Mouse (Mus musculus) thymus, adult 2 months (tissue): ENCODE results near the gene Ctsc.

Experiments used
- CTCF ChIP-seq: fragments of 200-500 bp; IDR thresholded peaks from 2 replicates; pipeline ENCODE4 v1.5.1; 2012; ENCODE audit warnings: mild to moderate bottlenecking, control low read depth, low read length, moderate library complexity, borderline replicate concordance; ENCODE audit not compliant: control insufficient read depth, poor library complexity, insufficient read depth; ENCODE audit errors: extremely low read depth
- POLR2A ChIP-seq: fragments of 200-500 bp; IDR thresholded peaks from 2 replicates; pipeline ENCODE4 v1.6.1; 2012; ENCODE audit warnings: mild to moderate bottlenecking, low read length, control low read depth, moderate library complexity; ENCODE audit not compliant: control insufficient read depth, poor library complexity, insufficient read depth; ENCODE audit errors: extremely low read depth

GRCm38 (mm10) chr7:88356871-88357776 lies 79.2 kb downstream of the Ctsc start:
- no peak for TF ChIP-seq CTCF
- no peak for TF ChIP-seq POLR2A
